Mouse (Mus musculus): ENCODE measurements around the gene Nr1h4.

DNA sequence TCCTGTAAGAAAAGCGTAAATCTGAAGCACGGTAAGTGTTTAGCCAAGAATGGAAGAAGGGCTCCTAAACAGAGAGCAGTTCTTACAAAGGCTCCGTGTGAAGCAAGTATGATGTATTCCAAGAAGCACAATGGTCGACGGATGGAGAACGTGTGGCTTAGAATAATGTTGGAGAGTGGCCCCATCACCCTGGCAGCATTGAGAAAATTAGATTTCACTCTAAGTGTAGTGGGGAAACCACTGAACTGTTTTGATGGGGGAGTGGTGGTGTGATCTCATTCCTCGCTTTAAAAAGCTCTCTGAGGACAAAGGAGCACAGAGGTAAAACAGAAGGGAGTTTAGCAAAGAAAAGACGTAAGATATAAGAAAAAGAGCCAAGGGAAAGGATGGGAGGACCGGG, 95.9 kb downstream of the Nr1h4 start:
- TF ChIP-seq CTCF (IDR thresholded peaks at IDR 0.05; ENCODE audit: extremely low read depth, insufficient read depth, low read length) (no peak), POLR2A (IDR thresholded peaks at IDR 0.05; ENCODE audit: extremely low read depth, insufficient read depth, low read length) (no peak)

All from cortical plate, adult 2 months (tissue).